Mouse (Mus musculus) neural tube, embryonic 14.5 days (tissue): Measurements from ENCODE around the gene I830077J02Rik. TPM values are rescaled to one million over a fixed set of nuclear protein-coding genes. Genes with fewer than 3 reads are reported as not detected.
"Not testable (repeated sequence)": the region's sequence is repeated elsewhere in the genome, so short reads cannot be mapped to it uniquely, and the experiment has no call there.

Experiments
- ATAC-seq: fragments of 200-750 bp; cut with Nextera tagmentation; 2 replicates; pipeline ENCODE4 v1.8.0; 2017; ENCODE audit warnings: low read depth, mild to moderate bottlenecking, moderate TSS enrichment, moderate library complexity
- H3K27ac ChIP-seq: fragments of 300-500 bp; sonication (generic); 2 replicates; pipeline ENCODE4 v1.5.1; 2014; ENCODE audit warnings: low read depth, mild to moderate bottlenecking, control low read depth, low read length, moderate library complexity, mixed read lengths
- H3K27me3 ChIP-seq: fragments of 300-500 bp; sonication (generic); 2 replicates; pipeline ENCODE4 v1.6.1; 2014; ENCODE audit warnings: low read length; ENCODE audit not compliant: control insufficient read depth, insufficient read depth
- H3K36me3 ChIP-seq: fragments of 300-500 bp; sonication (generic); 2 replicates; pipeline ENCODE4 v1.6.1; 2014; ENCODE audit warnings: low read length, mixed read lengths; ENCODE audit not compliant: control insufficient read depth, insufficient read depth
- H3K4me1 ChIP-seq: fragments of 300-500 bp; sonication (generic); 2 replicates; pipeline ENCODE4 v1.6.1; 2014; ENCODE audit warnings: low read length; ENCODE audit not compliant: control insufficient read depth, insufficient read depth
- H3K4me2 ChIP-seq: fragments of 300-500 bp; sonication (generic); 2 replicates; pipeline ENCODE4 v1.6.1; 2014; ENCODE audit warnings: mild to moderate bottlenecking, low read depth, low read length, control low read depth
- H3K4me3 ChIP-seq: fragments of 300-500 bp; sonication (generic); 2 replicates; pipeline ENCODE4 v1.5.1; 2014; ENCODE audit warnings: low read depth, low read length, control low read depth, mixed read lengths
- H3K9ac ChIP-seq: fragments of 300-500 bp; sonication (generic); replicated peaks from 2 replicates; pipeline ENCODE4 v1.6.1; 2014; ENCODE audit warnings: low read depth, mild to moderate bottlenecking, control low read depth, low read length, mixed read lengths
- H3K9me3 ChIP-seq: fragments of 300-500 bp; sonication (generic); 2 replicates; pipeline ENCODE4 v1.6.1; 2016; ENCODE audit warnings: low read length; ENCODE audit not compliant: control insufficient read depth
- WGBS: fragments of 180-500 bp; shearing (Covaris S2); extraction: QIAGEN DNeasy Blood & Tissue Kit; methylation state at CpG from one replicate; pipeline ENCODE4 v1.1.7; 2014; 5-methylcytosine and 5-hydroxymethylcytosine counted together
- polyA plus RNA-seq: library from polyadenylated mRNA; unstranded; fragments of >200 nt; fragmentation: Nextera tagmentation; extraction: Ambion mirVana; gene quantifications from 2 replicates; pipeline ENCODE4 v1.2.1, GENCODE M21; 2014

Gene I830077J02Rik
- polyA plus RNA-seq, 1 experiment from 2014 or later = 0.37 TPM

DNA sequence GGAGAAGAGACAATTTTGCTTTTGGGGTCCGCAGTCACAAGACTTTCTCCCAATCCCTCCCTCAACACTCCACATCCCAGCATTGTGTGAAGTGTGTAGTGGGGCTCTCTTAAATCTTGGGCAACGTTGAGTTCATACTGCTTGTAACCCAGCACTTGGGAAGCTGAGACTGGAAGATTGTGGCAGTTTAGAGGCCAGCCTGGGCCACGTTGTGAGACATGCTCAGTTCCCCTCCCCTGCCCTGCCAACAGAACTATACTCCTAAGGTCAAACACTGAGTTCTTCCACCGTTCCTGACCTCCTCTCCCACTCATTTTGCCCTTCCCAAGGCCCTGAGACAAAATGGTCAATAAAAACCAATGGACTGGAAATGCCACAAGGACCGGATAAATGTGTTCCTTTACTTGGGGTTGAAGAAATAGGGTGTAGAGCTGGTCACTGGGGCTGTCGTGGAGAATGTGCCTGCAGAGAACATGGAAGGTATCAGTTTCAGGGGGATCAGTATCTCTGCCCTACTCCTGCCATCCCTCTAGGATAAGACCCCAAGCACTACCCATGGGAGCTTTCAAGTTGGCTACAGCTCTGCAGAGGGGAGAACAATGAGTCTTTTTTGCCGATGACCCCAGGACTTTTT lies 4.8 kb downstream of the I830077J02Rik start:
- H3K27ac ChIP-seq = no peak overlapping the region
- no peaks in the 10 kb centered on the region for H3K4me1 ChIP-seq
- no peaks in the 10 kb centered on the region for H3K9me3 ChIP-seq
- H3K4me2 ChIP-seq = no peak overlapping the region
- H3K4me3 ChIP-seq = no peak overlapping the region
- no peak for ATAC-seq
- no peaks in the 10 kb centered on the region for H3K27me3 ChIP-seq
- WGBS = 61% methylated on average over 7 of the region's 7 CpGs
- H3K36me3 ChIP-seq = no peaks in the 10 kb centered on the region
- no peak overlapping the region for H3K9ac ChIP-seq

DNA sequence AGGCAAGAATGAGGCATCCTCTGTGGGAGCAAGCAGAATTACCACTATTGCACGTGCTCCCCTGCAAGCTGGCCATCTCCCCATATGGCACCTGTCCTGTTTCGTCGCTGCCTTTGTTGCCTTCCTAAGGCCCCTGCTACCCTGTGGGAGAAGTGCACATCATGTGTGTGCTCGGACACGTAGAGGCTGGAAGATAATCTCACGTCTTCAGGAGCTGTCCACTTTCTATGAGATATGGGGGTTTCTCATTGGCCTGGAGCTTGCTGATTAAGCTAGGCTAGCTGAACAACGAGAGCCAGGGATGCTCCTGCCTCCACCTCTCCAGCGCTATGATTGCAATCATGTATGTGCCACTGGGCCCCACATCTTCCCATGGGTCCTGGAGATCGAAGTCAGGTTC lies 7.8 kb downstream of the I830077J02Rik start:
- no peak for ATAC-seq

DNA sequence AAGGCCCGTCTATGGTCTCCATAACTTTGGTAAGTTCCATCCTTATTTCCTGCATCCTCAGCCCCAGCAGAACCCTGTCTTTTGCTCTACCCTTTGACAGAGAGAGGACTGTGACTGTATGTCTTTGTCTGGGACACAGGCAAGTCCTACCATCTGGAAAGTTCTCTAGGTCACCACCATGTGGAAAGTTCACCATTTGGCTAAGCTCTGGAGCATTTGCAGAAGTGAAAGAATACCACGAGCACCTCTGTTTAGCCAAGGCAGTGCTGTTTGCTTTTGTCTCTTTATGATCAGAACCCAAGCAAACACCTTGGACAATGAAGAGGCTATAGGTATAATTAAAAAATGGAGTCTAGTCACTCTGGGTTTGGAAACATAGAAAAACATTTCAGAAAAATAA lies 10.5 kb downstream of the I830077J02Rik start:
- H3K9ac ChIP-seq = no peak overlapping the region
- no peaks in the 10 kb centered on the region for H3K4me1 ChIP-seq
- no peak overlapping the region for H3K4me2 ChIP-seq
- no peaks in the 10 kb centered on the region for H3K36me3 ChIP-seq
- H3K27ac ChIP-seq = no peak overlapping the region
- H3K9me3 ChIP-seq = no peaks in the 10 kb centered on the region
- no peak for ATAC-seq
- no peak overlapping the region for H3K4me3 ChIP-seq
- H3K27me3 ChIP-seq = no peaks in the 10 kb centered on the region
- 90% methylated on average over 2 of the region's 2 CpGs for WGBS

More for the DNA sequence above, 7.8 kb downstream of the I830077J02Rik start:
- Histone ChIP-seq H3K9me3 (no peaks in the 10 kb centered on the region), H3K4me3 (no peak overlapping the region), H3K4me2 (no peak overlapping the region), H3K36me3 (no peaks in the 10 kb centered on the region), H3K9ac (no peak overlapping the region), H3K27me3 (no peaks in the 10 kb centered on the region), H3K27ac (no peak overlapping the region), H3K4me1 (no peaks in the 10 kb centered on the region)
- WGBS = 86% methylated on average over 9 of the region's 9 CpGs

DNA sequence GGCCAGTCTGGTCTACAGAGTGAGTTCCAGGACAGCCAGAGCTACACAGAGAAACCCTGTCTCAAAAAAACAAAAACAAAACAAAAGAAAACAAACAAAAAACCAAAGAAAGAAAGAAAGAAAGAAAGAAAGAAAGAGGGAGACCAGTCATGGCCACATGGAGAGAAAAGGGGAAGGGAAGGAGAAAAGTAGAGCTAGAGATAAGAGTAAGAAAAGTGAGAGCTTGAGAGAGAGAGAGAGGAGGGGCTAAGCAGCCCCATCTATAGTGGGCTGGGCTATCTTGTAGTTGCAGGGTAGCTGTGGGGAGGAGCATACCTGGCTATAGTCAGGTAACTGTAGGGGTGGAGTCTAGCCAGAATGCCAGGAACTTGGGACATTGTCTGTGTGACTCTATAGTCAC lies 11.7 kb downstream of the I830077J02Rik start:
- H3K4me2 ChIP-seq, H3K27ac ChIP-seq, H3K36me3 ChIP-seq, H3K4me3 ChIP-seq, ATAC-seq, H3K9ac ChIP-seq, H3K27me3 ChIP-seq, H3K4me1 ChIP-seq, H3K9me3 ChIP-seq: not testable (repeated sequence)

DNA sequence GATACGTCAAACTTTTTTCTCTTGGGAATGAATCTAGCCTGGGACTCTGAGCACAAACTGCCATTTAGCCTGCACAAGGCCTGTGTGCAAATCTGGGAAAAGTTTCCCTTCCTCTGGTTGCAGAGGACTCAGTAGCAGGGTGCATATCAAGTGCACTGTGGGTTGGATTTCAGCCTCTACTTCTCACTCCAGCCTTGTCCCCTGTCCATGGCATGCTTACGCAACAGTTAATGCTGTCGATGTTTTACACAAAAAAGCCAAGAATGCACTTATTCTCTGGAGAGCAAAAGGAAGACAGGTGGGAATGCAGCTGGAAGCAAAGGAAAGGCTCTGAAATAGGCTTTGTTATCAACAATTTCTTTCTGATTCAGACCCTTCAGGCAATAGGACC lies 14.1 kb downstream of the I830077J02Rik start:
- Histone ChIP-seq H3K9ac (no peak overlapping the region), H3K4me3 (no peak overlapping the region), H3K27ac (no peak overlapping the region), H3K27me3 (no peaks in the 10 kb centered on the region), H3K9me3 (no peaks in the 10 kb centered on the region), H3K36me3 (no peaks in the 10 kb centered on the region), H3K4me1 (no peaks in the 10 kb centered on the region), H3K4me2 (no peak overlapping the region)
- ATAC-seq = no peak
- WGBS = 85% methylated on average over 3 of the region's 3 CpGs

DNA sequence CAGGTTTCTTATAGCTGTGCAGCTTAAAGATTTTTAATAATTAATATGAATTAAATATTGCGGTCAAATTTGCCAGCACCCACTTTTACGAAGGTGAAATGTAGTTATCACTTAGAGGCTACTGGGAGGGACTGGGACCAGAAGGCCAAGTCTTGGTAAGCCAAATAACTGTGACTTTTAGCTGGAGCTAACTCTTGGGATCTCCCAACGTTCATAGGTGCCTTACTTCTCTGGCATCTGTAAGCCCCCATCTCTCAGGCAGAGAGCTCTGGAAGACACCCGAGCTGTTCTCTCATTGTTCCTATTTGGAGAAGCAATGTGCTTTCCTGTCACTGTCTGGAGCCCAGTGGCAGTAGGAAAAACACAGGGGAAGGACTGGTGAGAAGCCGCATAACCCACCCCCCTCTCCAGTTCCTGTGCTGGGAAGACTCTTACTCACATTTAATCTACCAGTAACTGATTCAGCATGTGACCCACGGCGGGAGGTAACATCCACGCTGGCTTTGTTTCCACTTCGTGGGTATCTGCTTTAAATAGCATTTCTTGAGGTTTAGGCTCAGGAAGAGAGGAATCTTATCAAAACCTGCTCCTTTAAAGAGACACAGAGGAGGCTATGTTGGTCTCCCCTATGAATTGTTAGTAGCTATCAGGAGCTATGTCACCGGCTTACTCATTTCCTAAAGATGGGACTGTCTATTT lies 14.7 kb downstream of the I830077J02Rik start:
- Histone ChIP-seq H3K9me3 (no peaks in the 10 kb centered on the region), H3K4me3 (no peak overlapping the region), H3K27me3 (no peaks in the 10 kb centered on the region), H3K36me3 (no peaks in the 10 kb centered on the region), H3K9ac (no peak overlapping the region), H3K4me1 (no peaks in the 10 kb centered on the region), H3K4me2 (no peak overlapping the region), H3K27ac (no peak overlapping the region)
- ATAC-seq = no peak
- 75% methylated on average over 10 of the region's 10 CpGs for WGBS

DNA sequence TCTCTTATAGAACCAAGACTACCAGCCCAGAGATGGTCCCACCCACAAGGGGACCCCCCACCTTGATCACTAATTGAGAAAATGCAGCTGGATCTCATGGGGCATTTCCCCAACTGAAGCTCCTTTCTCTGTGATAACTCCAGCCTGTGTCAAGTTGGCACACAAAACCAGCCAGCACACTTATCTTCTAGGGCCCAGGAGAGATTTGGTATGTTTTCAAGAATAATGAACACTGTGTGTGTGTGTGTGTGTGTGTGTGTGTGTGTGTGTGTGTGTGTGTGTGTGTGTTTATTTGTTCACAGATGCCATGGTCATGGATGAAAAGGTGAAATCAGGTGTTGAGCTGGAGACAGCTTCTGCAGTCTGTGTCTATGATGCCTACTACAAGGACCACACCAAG lies 16.0 kb downstream of the I830077J02Rik start:
- H3K4me1 ChIP-seq, ATAC-seq, H3K27me3 ChIP-seq, H3K36me3 ChIP-seq, H3K4me3 ChIP-seq, H3K4me2 ChIP-seq, H3K9me3 ChIP-seq, H3K9ac ChIP-seq, H3K27ac ChIP-seq: not testable (repeated sequence)

DNA sequence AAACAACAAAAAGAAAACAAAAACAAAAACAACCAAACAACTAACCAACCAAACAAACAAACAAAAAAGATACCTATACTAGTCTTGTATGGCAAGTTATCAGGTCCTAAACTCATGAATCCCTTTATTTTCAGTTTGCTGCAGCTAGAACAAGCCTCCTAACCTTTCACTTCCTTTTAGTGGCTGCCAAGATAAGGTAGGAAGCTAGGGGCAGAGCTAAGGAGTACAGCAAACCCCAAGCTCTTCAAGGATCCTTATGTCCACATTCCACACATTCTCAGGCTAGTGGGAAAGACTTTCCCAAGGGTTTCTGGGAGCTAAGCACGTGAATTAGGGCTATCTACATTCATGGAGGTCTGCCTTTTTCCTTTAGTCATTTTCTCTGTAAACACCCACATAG lies 17.2 kb downstream of the I830077J02Rik start:
- no peak for ATAC-seq
- no peak overlapping the region for H3K27ac ChIP-seq
- no peak overlapping the region for H3K4me2 ChIP-seq
- H3K9me3 ChIP-seq = no peaks in the 10 kb centered on the region
- H3K27me3 ChIP-seq = no peaks in the 10 kb centered on the region
- no peak overlapping the region for H3K9ac ChIP-seq
- H3K4me3 ChIP-seq = no peak overlapping the region
- no peaks in the 10 kb centered on the region for H3K4me1 ChIP-seq
- 42% methylated on average over 1 of the region's 1 CpGs for WGBS
- no peaks in the 10 kb centered on the region for H3K36me3 ChIP-seq

DNA sequence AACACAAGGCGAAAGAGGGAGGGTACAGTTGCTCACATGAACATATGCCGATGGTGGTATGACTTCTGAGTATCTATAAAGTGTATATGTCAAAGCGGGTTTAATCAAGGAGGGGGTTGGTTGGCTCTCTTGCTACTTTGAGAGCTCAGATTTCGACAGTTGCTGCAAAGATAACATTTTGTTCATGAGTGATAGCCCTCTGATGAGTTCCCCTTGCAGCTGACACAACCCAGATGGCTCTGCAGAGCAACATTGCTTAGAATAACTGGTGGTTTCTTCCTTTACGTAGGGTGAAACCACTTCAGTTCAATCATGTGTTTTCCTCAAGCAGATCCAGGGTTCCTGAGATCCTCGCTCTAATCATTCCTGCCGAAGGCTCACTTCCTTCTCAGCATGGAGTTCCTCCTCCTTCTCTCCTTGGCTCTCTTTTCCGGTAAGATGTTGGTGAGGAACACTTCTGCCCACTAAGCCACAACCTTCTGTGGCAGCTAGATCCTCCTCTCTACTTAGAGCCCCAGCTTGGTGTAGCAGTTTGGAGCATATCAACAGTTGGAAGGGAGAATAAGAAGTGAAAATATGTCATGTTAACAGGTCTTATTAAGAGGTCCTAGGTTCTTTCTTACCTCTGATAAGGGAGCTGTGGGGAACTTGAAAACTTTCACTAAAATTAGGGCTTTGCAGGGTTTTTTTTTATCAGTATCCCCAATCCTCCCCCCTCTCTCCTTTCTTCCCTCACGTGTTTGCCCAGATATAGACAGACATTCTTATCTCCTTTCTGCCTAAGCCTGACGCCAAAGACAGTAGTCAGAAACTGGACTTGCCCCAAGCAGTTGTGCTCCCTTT lies 18.4 kb downstream of the I830077J02Rik start:
- Histone ChIP-seq H3K9ac (no peak overlapping the region), H3K9me3 (no peaks in the 10 kb centered on the region), H3K4me1 (no peaks in the 10 kb centered on the region), H3K4me2 (no peak overlapping the region), H3K27ac (no peak overlapping the region), H3K4me3 (no peak overlapping the region), H3K36me3 (no peaks in the 10 kb centered on the region), H3K27me3 (no peaks in the 10 kb centered on the region)
- no peak for ATAC-seq
- WGBS = 79% methylated on average over 10 of the region's 10 CpGs
